Mouse (Mus musculus): ENCODE data around the gene Rnf220.

Rnf220 gene

DNA sequence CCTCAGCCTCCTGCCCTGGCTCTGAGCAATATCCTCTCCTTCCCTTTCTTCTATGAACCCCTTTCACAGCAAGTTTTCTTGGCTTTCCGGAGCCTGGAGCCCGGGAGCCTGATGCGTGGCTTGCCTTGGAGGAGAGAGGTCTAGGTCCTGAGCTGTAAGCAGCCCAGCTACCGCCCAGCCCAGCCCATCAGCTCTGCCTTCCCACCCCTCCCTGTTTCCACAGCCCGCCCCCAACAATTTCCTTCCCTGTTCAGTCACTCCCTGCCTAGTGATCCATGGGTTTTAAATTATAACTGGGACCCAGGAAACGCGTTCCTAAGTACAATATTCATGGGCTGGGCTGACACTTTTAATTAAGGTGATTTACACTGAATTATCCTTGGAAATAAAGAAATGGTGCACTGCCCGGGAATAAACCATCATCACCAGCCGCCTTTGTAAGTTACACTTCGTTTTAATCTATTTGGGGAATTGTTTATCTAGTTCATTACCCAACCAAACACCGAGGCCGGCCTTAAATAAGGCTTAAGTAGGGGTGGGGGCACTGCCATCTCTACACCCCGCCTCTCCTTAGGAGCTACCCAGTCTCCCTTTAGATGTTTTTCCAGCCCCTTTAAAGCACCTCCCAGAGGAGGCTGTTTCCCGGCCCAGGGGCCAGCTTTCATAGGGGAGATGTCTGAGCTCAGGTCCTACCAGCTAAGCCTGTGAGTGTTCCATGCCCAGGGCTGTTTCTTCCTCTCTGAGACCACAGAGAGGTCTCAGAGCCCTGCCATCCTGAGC is 194.6 kb downstream of the Rnf220 start:
- peak; percentile 21 for DNase-seq (ENCODE audit: low read depth)

DNA sequence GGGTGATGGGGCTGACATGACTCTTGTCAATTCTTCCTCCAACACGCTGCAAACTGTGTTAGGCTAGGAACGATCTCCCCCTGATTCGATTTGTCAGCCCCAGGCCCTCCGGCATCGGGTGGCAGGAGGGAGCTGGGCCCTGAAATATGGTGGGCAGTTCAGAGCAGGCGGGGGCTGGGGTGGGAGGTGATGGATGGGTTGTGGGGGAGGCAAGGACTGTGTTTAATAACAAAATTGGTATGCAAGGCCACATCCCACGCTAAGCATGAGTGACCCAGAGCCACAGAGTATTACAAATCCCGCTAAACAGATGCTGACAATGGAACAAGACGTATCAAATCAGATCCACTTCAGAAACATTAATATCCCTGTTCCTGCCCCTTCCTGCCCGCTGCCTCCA is 196.9 kb downstream of the Rnf220 start:
- no peak for DNase-seq (ENCODE audit: low read depth)

DNA sequence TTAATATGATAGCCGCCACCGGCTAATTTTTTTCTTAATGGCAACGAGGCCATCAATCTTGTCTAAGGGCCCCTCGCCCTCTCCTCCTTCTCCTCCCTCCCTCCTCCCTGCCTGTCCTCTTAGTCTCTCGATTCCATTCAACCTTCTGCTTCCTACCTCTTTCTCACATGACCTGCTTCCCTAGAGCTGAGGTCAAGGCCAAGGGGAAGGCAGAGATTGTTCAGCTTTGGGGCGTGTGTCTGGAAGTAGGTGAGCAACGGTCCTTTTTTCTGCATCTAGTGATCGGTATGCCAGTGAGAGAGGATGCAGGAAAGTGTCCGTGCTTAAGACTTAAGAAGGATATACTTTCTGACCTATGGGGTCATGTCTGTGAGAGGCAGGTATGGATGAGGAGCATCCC is 199.0 kb downstream of the Rnf220 start:
- no peak for DNase-seq (ENCODE audit: low read depth)

DNA sequence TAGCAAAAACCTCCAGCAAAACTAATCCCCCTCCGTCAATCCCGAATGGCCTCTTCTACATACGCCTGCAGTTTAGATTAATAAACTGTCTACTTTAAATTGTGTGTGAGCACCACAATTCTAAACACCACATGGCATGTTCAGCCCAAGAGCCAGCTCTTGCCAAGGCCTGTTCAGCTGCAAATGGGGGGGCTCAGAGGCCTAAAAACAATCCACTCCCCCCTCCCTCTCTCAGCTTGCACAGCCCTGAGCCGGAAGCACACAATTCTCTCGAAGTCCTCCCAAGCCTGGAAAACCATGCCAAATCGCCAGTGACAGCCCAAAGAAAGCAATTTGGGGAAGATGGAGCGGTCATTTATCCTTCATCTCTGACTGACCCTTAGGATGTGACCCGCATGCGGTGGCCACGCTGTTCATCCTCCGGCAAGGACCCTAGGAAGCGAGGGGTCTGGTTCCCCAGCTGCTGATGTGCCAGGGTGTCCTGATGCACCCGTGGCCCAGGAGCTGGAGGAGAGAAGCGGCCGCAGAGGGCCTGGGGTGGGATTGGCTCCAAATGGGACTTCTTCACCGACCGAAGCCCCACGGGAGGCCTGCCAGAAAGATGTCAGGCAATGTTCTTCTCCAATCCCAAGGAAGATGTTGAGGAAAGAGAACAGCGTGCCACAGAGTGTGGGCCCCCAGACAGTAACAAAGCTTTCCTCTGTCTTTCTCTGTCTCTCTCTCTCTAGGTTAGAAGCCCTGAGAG is 199.8 kb downstream of the Rnf220 start:
- no peak for DNase-seq (ENCODE audit: low read depth)

DNA sequence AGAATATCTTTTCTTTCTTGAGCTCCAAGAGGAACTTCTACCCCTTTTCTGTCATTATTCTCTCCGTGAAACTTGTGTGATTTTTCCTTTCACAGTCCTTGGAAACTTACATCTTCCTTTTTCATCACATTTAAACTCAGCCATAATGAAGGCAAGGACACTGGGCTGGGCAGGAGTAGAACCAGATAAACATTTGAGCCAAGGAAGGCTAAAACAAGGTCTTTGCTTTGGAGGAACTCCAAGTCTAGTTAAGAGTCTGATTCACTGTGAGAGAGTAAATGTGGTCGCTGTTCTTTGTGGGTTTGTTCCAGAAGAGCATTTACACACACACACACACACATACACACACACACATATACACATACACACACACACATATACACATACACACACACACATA is 205.2 kb downstream of the Rnf220 start:
- peak; percentile 61 for DNase-seq (ENCODE audit: low read depth)

DNA sequence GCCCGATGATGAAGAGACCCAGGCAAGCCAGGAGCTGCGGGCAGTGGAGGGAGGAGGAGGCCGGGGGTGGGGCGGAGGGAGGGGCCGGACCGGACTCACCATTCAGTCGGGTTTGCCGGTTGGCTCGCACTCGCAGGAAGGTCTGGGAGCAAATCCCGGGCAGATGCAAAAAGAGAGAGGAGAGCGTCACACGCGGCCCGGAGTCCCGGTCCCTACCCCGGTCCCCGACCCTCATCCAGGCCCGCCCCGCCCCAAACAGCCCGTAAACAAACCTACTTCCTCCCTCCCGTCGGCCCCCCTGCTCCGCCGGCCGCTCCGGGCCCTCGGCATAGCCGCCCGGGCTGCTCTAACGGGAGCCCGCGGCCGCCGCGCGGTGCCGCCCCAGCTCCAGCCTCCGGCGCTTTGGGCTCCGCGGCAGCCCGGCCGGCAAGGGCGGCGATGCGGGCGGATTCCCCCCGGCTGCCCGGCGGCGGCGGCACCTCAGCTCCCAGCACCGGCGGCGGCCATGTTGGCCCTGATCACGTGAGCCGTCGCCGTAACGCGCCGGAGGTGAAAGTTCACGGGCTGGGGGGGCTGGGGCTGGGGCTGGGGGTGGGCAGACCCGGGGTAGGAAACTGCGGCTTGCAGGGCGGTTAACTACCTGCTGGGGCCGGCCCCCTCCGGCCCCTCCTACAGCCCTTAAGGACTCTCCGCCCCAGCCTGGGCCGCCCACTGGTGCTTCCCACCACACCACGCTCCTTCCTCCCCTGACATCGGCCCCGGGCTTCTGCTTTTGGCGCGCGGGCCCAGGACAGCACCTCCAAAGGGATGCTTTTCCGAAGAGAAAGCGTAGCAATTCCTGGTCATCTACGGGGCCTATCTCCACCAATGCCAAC is 207.7 kb downstream of the Rnf220 start:
- peak; percentile 91 for DNase-seq (ENCODE audit: low read depth)

DNA sequence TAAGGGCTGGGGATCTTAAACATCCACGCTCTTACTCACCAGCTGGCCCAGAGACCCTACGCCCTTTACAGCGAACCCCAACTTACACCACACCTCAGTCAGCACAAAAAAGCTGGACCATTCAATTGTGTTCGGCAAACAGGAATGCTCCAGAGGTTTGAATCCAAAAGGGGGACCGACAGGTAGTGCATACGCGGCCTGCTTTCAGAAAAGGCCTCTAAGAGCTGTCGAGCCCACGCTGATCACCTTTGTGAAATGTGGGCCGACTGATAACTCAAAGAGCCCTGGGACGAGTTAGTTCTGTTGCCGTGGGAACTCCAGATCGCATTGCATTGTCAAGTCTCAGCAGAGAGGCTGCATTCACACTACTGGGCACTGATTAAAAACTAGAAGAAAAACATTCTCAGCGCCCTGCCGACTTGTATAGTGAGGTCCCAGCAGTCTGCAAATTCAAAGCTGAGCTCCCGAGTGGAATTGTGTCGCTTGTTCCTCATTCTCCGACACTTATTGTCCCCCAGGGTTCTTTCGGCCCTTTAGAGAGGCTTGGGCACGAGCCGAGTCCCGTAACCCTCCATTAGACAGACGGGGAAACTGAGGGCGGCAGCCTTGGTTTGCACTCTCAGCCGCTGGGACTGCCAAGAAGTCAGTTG is 208.4 kb downstream of the Rnf220 start:
- peak; percentile 45 for DNase-seq (ENCODE audit: low read depth)

DNA sequence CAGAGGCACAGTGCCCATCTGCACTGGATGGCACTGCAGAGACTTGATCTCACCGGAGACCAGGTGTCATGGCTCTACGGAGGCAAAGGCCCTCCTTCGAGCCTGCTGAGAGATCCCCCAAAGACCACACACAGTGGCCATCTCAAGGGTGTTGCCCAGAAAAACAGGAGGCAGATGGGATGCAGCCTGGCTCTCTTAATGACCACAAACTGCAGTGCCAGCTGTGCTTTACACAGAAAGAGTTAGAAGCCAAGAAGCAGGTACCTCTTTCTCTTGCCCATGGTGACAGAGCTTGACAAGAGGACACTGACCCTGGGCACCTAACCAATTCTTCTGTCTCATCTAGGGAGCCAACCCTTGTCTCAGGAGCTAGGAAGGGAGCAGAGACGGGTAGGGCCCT is 212.5 kb downstream of the Rnf220 start:
- DNase-seq (ENCODE audit: low read depth) = no peak

DNA sequence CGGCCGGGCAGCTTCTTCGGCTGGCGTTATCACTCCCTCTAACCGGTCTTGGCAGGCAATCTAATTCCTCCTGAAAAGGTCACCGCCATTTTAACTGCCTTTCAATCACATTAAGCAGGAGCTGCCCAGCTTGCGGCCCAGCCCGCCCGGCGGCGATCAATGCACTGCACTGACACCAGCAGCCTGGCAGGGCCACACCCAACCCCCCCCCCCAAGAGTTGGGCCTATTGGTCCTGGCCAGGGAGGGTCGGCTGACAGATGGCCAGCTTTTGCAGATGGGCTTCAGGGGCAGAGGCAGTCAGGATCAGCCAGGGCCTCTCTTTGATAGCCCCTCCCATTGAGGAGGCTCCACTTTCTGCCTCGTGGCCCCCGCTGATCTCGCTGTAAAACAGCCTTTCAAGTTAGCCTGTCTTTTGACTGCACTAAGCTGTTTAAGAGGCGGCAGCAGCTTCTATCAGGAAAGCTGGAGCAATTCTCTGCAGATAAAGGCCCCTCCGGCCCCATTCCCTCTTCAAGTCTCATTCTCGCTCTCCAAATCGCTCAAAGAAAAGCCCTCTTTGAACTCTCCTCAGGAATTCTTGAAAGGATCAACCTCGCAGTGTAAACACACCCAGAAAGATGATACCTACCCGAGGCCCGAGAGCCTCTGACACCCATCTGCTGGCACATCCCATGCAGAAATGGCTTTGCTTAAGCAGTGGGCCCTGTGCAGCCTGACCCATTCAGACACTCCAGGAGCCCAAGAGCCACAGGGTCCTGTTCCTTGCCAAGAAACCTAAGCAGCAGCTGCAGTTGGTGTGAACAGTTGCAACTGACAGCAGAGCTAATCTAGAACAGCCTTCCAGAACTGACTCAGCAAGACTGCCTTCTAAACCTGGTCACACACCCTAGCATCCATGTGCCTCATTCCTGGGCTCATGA is 213.3 kb downstream of the Rnf220 start:
- no peak for DNase-seq (ENCODE audit: low read depth)

DNA sequence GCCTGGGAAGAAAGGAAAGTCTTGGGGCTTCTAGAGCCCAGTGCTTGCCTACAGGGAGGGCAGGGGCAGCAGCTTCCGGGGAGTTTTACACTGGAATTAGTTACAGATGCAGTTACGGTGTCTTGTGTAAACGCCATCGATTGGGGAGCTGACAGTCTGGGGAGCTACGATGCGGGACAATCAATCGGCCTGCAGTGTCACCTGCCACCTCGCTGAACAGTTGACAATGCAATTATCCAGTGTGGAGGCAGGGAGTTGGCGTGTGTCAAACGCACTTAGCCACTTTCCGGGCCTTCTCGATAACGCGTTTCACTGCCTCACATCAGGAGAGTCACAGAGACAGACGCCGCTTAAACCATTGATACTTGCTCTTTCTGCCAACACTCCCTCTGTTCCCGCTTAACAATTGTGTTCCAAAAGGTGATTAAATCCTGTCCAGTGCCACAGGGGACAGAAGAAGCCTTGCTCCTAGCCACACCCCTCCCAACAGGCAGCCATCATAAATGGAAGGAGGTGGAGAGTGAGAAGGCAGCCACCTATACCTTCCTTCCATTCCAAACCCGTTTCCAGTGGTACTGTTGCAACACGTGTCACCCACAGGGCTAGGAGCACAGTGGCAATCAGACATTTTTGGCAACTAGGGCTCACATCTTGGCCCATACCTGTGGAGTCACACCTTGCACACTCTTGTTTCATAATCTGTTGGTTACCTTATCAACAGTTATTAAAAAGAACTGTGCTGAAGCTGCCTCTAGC is 215.6 kb downstream of the Rnf220 start:
- DNase-seq (ENCODE audit: low read depth) = no peak

DNA sequence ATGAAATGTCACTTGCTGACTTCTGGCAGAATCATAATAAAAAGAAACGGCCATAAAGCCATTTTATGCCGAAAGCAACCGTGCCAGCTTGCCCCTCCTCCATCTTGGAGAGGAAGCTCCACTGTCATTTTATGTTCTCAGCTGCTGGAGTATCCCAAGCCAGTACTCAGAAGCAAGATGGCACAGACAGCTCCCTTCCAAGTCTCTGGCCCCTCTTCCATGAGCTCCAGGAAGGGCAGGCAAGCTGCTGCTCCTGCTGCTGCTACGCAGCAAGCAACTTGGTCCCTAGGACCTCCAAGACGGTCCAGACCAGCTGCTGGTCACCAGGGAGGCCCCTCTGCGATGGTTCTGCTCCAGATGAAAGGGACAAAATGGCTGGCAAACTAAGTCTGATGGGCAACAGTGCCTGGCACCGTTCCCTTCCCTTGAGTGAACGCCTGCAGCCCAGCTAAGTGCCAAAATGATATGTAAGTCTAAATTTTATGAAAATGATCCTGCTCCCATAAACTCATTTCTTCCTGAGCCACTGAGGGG is 216.4 kb downstream of the Rnf220 start:
- no peak for DNase-seq (ENCODE audit: low read depth)

DNA sequence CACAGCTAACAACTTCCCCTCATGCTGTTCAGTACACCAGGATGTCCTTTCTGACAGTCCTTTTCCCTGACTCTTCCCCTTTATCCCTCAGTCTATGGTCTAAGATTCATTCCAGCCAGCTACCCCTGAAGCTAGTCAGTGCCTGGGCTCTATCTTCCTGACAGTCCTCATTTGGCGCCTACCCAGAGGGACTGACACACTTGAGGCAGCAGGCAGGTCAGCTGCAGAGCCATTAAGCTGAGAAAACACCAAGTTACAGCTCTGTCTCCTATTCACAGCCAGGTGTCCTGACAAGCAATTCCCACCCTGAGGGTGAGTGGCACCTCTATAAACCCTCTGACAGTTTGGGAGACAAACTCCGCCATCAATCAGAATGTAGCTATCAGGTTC is 217.6 kb downstream of the Rnf220 start:
- no peak for DNase-seq (ENCODE audit: low read depth)

DNA sequence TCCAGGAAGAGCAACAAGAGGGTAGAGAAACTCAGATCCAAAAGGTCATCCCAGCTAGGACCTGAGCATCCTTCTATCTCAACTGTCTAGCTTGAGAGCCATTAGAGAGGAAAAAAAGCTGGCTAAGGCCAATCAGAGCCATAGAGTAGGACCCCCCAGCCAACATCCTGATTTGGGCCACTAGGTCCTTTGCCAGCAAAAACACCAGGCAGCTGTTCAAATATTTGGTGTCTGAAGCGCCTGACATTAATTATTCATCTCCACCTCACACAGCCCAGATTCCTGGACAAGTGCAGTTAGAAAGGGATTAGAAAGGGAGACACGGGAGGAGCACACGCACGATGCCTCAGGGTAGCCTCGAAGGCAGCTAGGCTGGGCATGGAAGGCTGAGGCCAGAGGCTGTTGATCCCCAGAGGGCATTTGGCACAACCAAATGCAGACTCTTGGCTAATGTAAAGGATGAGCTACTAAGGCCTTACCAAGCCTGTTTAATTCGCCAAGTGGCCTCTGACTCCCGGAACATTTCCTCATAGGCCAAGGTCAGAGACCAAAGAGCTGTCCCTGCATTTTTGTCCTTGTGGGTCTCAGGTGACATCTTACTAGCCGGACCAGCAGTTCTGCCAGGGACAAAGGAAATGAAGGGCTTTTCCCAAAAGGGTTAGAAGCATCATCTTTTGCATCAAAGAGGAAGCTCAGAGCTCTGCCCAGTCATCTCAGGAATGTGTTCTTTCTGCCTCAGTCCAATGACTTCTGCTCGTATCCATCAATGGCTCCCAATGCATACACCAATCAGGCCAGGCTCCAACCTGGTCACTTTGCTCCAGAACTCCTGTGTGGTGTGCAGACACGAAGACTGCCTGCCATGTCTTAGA is 218.2 kb downstream of the Rnf220 start:
- no peak for DNase-seq (ENCODE audit: low read depth)

DNA sequence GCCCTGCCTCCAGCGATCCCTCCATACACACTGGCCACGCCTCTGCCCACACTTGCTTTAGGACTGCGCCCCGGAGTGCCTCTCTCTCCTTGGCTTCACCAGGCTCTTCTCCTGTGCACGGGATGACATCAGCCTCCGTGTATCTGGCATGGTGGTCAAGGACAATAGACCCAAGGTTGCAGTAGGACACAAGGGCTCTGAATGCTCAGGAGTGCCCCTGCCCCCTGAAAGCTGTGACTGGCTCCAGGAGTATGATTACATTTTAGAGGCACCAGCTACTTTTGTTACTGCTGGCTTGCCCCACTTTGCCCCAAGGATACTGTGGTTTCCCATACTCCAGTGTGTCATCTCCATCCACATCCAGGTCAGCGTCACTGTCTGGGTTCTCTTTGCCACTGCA is 219.2 kb downstream of the Rnf220 start:
- no peak for DNase-seq (ENCODE audit: low read depth)

DNA sequence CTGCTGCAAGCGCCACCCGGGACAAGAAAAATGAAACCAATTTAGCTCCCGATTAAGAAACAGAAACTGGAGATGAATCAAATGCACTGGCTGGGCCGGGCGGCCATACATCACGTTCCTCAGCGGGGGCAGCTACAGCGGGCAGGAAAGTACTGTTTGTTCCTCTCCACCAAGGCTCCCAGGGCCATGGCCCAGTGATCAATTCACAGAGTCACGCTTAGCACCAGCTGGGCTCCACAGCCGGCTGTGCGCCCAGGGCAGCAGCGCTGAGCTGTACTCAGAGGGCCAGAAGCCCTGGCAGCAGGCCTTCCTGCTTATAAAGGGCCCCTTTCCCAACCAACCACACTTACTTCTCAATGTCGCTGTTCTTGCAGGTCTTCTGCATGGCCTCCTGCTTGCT is 219.8 kb downstream of the Rnf220 start:
- DNase-seq (ENCODE audit: low read depth) = no peak

DNA sequence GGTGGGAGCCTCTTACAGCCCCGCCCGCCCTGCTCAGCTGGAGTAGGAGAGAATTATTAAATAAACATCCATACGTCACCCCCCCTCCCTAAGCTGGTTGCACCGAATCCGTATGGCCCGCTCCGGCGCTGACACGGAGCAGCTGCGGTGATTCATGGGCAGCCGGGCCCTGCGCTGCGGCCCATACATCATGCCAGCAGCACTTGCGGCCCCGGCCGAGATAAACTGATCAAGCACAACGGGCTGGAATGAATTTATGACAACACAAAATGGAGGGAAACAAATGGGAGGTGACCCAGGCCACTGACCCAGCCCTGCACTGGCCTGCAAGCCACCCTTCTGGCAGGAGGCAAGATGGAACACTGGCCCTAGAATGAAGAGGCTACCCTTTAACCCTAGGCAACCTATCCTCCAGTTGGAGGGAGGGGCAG is 220.6 kb downstream of the Rnf220 start:
- DNase-seq (ENCODE audit: low read depth) = no peak

DNA sequence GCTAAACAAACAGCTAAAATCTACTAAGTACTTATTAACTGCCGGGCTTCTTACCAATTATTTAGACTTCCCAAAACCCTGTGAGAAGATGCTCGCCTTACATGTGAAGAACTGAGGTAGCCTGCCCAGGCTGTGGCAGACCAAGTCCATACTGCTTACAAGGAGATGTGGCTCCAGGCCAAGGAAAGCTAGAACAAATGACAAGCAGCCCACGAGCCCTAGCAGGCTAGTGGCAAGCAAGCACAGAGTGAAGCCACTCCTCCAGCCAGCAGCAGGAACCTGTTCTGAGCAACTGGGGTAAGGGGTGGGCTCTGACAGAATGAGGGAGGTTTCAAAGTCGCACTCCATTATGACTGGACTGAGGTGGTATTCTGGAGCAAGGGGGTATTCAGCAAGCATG is 222.1 kb downstream of the Rnf220 start:
- no peak for DNase-seq (ENCODE audit: low read depth)

DNA sequence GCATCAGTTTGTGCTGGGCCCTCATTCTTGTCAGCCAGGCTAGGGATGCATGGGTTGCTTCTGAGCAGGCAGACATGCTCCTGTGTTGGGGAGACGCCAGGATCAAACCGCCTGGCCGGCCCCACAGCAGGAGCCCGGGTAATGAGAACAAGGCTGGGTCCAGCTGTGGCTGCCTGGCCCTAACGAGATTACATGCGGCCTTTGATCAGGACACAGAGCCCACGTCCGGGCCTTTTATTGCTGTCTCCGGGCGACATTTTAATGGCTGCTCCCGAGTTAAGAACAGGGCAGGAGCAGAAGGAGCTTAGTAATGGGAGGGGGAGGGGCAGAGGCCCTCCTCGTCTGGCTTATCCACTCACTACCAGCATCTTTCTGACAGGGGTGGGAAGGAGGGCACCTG is 224.4 kb downstream of the Rnf220 start:
- DNase-seq (ENCODE audit: low read depth) = no peak

DNA sequence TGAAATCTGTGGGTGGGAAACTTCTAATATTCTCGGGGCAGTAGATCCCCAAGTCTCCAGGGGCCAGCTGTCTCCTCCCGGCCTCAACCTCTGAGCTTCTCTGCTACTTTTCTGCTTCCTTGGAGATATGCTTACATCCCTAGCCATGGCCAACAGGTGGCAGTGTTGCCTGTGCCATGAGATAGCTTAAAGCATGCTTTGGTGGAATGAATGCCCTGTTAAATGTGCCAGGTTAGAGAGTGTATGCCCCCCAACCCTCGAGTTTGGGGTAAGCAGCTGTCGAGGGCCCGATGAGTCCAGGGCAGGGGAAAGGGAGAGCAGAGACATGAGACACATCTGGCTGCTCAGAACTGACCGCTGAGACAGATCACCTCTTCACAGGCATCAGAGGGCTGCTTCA is 226.6 kb downstream of the Rnf220 start:
- DNase-seq (ENCODE audit: low read depth) = peak; percentile 91

All from NIH3T3 (cell line).